Mouse (Mus musculus): ENCODE data around the gene Krt4. TPM values are rescaled to one million over a fixed set of nuclear protein-coding genes. Genes with fewer than 3 reads are reported as not detected.

Gene Krt4
- polyA plus RNA-seq, 1 experiment from 2014 or later, result 1.0 TPM

GRCm38 (mm10) chr15:101879776-101880175, 44.8 kb downstream of the Krt4 start:
- Histone ChIP-seq H3K4me3 (no peak overlapping the region), H3K27ac (no peak overlapping the region), H3K27me3 (peaks cover 36% of the 10 kb centered on the region), H3K4me1 (replicated peaks) (no peaks in the 10 kb centered on the region), H3K4me2 (no peak overlapping the region), H3K9me3 (replicated peaks) (no peaks in the 10 kb centered on the region), H3K36me3 (no peaks in the 10 kb centered on the region), H3K9ac (no peak overlapping the region)
- 26% methylated on average over 11 of the region's 11 CpGs for WGBS
- no peak for ATAC-seq (replicated peaks; ENCODE audit: insufficient number of reproducible peaks, insufficient read depth, low FRiP score, low read depth)

GRCm38 (mm10) chr15:101878041-101878440, 46.5 kb downstream of the Krt4 start:
- Histone ChIP-seq H3K36me3 (no peaks in the 10 kb centered on the region), H3K4me1 (replicated peaks) (no peaks in the 10 kb centered on the region), H3K9me3 (replicated peaks) (no peaks in the 10 kb centered on the region), H3K4me2 (no peak overlapping the region), H3K27ac (no peak overlapping the region), H3K27me3 (peaks cover 30% of the 10 kb centered on the region), H3K9ac (no peak overlapping the region), H3K4me3 (no peak overlapping the region)
- no peak for ATAC-seq (replicated peaks; ENCODE audit: insufficient number of reproducible peaks, insufficient read depth, low FRiP score, low read depth)
- WGBS, result 50% methylated on average over 2 of the region's 2 CpGs

GRCm38 (mm10) chr15:101874383-101874782, 50.2 kb downstream of the Krt4 start:
- Histone ChIP-seq H3K4me1 (replicated peaks) (no peaks in the 10 kb centered on the region), H3K36me3 (no peaks in the 10 kb centered on the region), H3K4me3 (no peak overlapping the region), H3K27ac (no peak overlapping the region), H3K4me2 (no peak overlapping the region), H3K9me3 (replicated peaks) (no peaks in the 10 kb centered on the region), H3K27me3 (peaks cover 25% of the 10 kb centered on the region), H3K9ac (no peak overlapping the region)
- WGBS, result 59% methylated on average over 1 of the region's 1 CpGs
- no peak for ATAC-seq (replicated peaks; ENCODE audit: insufficient number of reproducible peaks, insufficient read depth, low FRiP score, low read depth)

- Histone ChIP-seq H3K9me3 (replicated peaks) (no peaks in the 10 kb centered on the region), H3K36me3 (no peaks in the 10 kb centered on the region), H3K4me3 (no peak overlapping the region), H3K27me3 (peaks cover 29% of the 10 kb centered on the region), H3K9ac (no peak overlapping the region), H3K4me1 (replicated peaks) (no peaks in the 10 kb centered on the region), H3K4me2 (no peak overlapping the region), H3K27ac (no peak overlapping the region)
- 64% methylated on average over 4 of the region's 4 CpGs for WGBS
- ATAC-seq (replicated peaks; ENCODE audit: insufficient number of reproducible peaks, insufficient read depth, low FRiP score, low read depth), result no peak
Observed at GRCm38 (mm10) chr15:101873231-101873630, 51.3 kb downstream of the Krt4 start.

- H3K9me3 ChIP-seq (replicated peaks), result no peaks in the 10 kb centered on the region
- H3K27me3 ChIP-seq, result peaks cover 33% of the 10 kb centered on the region
- no peak within 1 kb of the TSS for H3K4me2 ChIP-seq
- H3K4me1 ChIP-seq (replicated peaks), result no peaks in the 10 kb centered on the region
- ATAC-seq (replicated peaks; ENCODE audit: insufficient number of reproducible peaks, insufficient read depth, low FRiP score, low read depth), result no peak
- H3K4me3 ChIP-seq, result no peak within 1 kb of the TSS
- no peaks in the 10 kb centered on the region for H3K36me3 ChIP-seq
- no peak within 1 kb of the TSS for H3K27ac ChIP-seq
- no peak within 1 kb of the TSS for H3K9ac ChIP-seq
- WGBS, result 27% methylated on average over 6 of the region's 6 CpGs
Observed at GRCm38 (mm10) chr15:101869431-101869830, 55.1 kb downstream of the Krt4 start, which contains the start of gene Krt77. TSS of gene Krt77 (minus strand) at chr15:101869705.

Small RNA genes within 50 kb of the gene (microRNA-seq; reads per million reads assigned to microRNA genes)
- gene Gm44356, result not detected

Other genes starting within 250 kb of the Krt4 start
- gene Krt6b, start 244.4 kb downstream of the Krt4 start, polyA plus RNA-seq (2015; fragmentation: Nextera tagmentation; extraction: Ambion mirVana), result not detected in 2 replicates
- 0.20 and 0.36 TPM in 2 replicates for gene Krt6a, start 230.4 kb downstream of the Krt4 start, polyA plus RNA-seq (2015; fragmentation: Nextera tagmentation; extraction: Ambion mirVana)
- gene Krt5, start 211.8 kb downstream of the Krt4 start, polyA plus RNA-seq (2015; fragmentation: Nextera tagmentation; extraction: Ambion mirVana), result 2.8 and 29.6 TPM in 2 replicates
- gene Krt71, start 181.6 kb downstream of the Krt4 start, polyA plus RNA-seq (2015; fragmentation: Nextera tagmentation; extraction: Ambion mirVana), result 0.14 TPM in 1 of 2 replicates, not detected in the other
- gene Krt72, start 138.3 kb downstream of the Krt4 start, polyA plus RNA-seq (2015; fragmentation: Nextera tagmentation; extraction: Ambion mirVana), result 0.34 TPM in 1 of 2 replicates, not detected in the other
- not detected in 2 replicates for gene Krt73, start 122.4 kb downstream of the Krt4 start, polyA plus RNA-seq (2015; fragmentation: Nextera tagmentation; extraction: Ambion mirVana)
- not detected in 2 replicates for gene Krt2, start 106.6 kb downstream of the Krt4 start, polyA plus RNA-seq (2015; fragmentation: Nextera tagmentation; extraction: Ambion mirVana)
- 0.57 and 1.3 TPM in 2 replicates for gene Krt1, start 73.9 kb downstream of the Krt4 start, polyA plus RNA-seq (2015; fragmentation: Nextera tagmentation; extraction: Ambion mirVana)
- gene Krt77, start 55.0 kb downstream of the Krt4 start, polyA plus RNA-seq (2015; fragmentation: Nextera tagmentation; extraction: Ambion mirVana), result 0.13 and 0.20 TPM in 2 replicates
- gene Krt76, start 31.8 kb downstream of the Krt4 start, polyA plus RNA-seq (2015; fragmentation: Nextera tagmentation; extraction: Ambion mirVana), result not detected in 2 replicates
- 0.87 and 0.95 TPM in 2 replicates for gene Krt79, start 15.6 kb upstream of the Krt4 start, polyA plus RNA-seq (2015; fragmentation: Nextera tagmentation; extraction: Ambion mirVana)
- 0.04 and 0.10 TPM in 2 replicates for gene Krt78, start 29.6 kb upstream of the Krt4 start, polyA plus RNA-seq (2015; fragmentation: Nextera tagmentation; extraction: Ambion mirVana)
- 30.3 and 197 TPM in 2 replicates for gene Krt8, start 79.7 kb upstream of the Krt4 start, polyA plus RNA-seq (2015; fragmentation: Nextera tagmentation; extraction: Ambion mirVana)
- gene Krt18, start 103.4 kb upstream of the Krt4 start, polyA plus RNA-seq (2015; fragmentation: Nextera tagmentation; extraction: Ambion mirVana), result 33.1 and 213 TPM in 2 replicates
- gene Eif4b, start 149.0 kb upstream of the Krt4 start, polyA plus RNA-seq (2015; fragmentation: Nextera tagmentation; extraction: Ambion mirVana), result 56.5 and 71.8 TPM in 2 replicates
- 30.9 and 31.0 TPM in 2 replicates for gene Tns2, start 175.7 kb upstream of the Krt4 start, polyA plus RNA-seq (2015; fragmentation: Nextera tagmentation; extraction: Ambion mirVana)
- 16.0 and 22.4 TPM in 2 replicates for gene Spryd3, start 211.5 kb upstream of the Krt4 start, polyA plus RNA-seq (2015; fragmentation: Nextera tagmentation; extraction: Ambion mirVana)
- gene Igfbp6, start 219.6 kb upstream of the Krt4 start, polyA plus RNA-seq (2015; fragmentation: Nextera tagmentation; extraction: Ambion mirVana), result 9.5 and 10.2 TPM in 2 replicates
- 0.23 and 0.63 TPM in 2 replicates for gene Soat2, start 225.8 kb upstream of the Krt4 start, polyA plus RNA-seq (2015; fragmentation: Nextera tagmentation; extraction: Ambion mirVana)

Data from heart, embryonic 15.5 days (tissue).